Mouse (Mus musculus) common myeloid progenitor, adult 5-6 weeks (primary cell): ENCODE measurements around the gene Duoxa1. TPM values are rescaled to one million over a fixed set of nuclear protein-coding genes. Genes with fewer than 3 reads are reported as not detected.

Experiments
- ATAC-seq: replicated peaks from 2 replicates; pipeline ENCODE4 v1.8.0; 2016; ENCODE audit warnings: low read depth, mild to moderate bottlenecking, moderate TSS enrichment, inconsistent platforms; ENCODE audit not compliant: poor library complexity, severe bottlenecking
- total RNA-seq: library from RNA; stranded (forward); fragments of 200-1000, 187-1606 nt; gene quantifications from 2 replicates; pipeline ENCODE4 v1.2.3, GENCODE M21; 2017

Duoxa1 gene
- total RNA-seq, 1 experiment from 2014 or later, result 0.18 TPM

- no peak for ATAC-seq
Observed at GRCm38 (mm10) chr2:122299911-122300655, 13.4 kb downstream of the Duoxa1 start.

- no peak for ATAC-seq
Observed at GRCm38 (mm10) chr2:122298596-122299490, 14.7 kb downstream of the Duoxa1 start, which contains the start of gene Duoxa2. TSS of gene Duoxa2 (plus strand) at chr2:122298900.

GRCm38 (mm10) chr2:122298096-122298499, 15.4 kb downstream of the Duoxa1 start, which contains the start of gene Duox2:
TSS of gene Duox2 (minus strand) at chr2:122298449.
- ATAC-seq, result no peak

GRCm38 (mm10) chr2:122297271-122298095, 16.0 kb downstream of the Duoxa1 start:
- peak; percentile 29; the same call in 1 of the 2 replicates for ATAC-seq

GRCm38 (mm10) chr2:122294916-122295315, 18.6 kb downstream of the Duoxa1 start:
- 0 out of 2 replicates have a peak, but pooled peaks have one; percentile 39 for ATAC-seq

GRCm38 (mm10) chr2:122286137-122286536, 27.4 kb downstream of the Duoxa1 start:
- ATAC-seq, result no peak

GRCm38 (mm10) chr2:122284091-122284490, 29.4 kb downstream of the Duoxa1 start:
- no peak for ATAC-seq

- ATAC-seq, result no peak
Observed at GRCm38 (mm10) chr2:122278769-122279168, 34.8 kb downstream of the Duoxa1 start.

GRCm38 (mm10) chr2:122266407-122267193, 46.9 kb downstream of the Duoxa1 start:
- no peak for ATAC-seq

GRCm38 (mm10) chr2:122264690-122265089, 48.8 kb downstream of the Duoxa1 start:
- no peak for ATAC-seq

GRCm38 (mm10) chr2:122260729-122261128, 52.8 kb downstream of the Duoxa1 start:
- ATAC-seq, result no peak

- no peak for ATAC-seq
Observed at GRCm38 (mm10) chr2:122255997-122256396, 57.5 kb downstream of the Duoxa1 start.

Other genes with a start within 250 kb of the Duoxa1 start
- 13.8 and 15.2 TPM in 2 replicates for gene Spg11, start 195.3 kb downstream of the Duoxa1 start, total RNA-seq
- 2,084 and 2,334 TPM in 2 replicates for gene B2m, start 166.0 kb downstream of the Duoxa1 start, total RNA-seq
- not detected in 2 replicates for gene Trim69, start 153.0 kb downstream of the Duoxa1 start, total RNA-seq
- not detected in 2 replicates for gene Patl2, start 127.5 kb downstream of the Duoxa1 start, total RNA-seq
- gene Terb2, start 127.5 kb downstream of the Duoxa1 start, total RNA-seq, result not detected in 2 replicates
- 79.5 and 86.8 TPM in 2 replicates for gene Sord, start 79.0 kb downstream of the Duoxa1 start, total RNA-seq
- not detected in 2 replicates for gene Duox2, start 15.3 kb downstream of the Duoxa1 start, total RNA-seq
- gene Duoxa2, start 14.8 kb downstream of the Duoxa1 start, total RNA-seq, result not detected in 2 replicates
- gene Duox1, start 1.9 kb upstream of the Duoxa1 start, total RNA-seq, result not detected in 2 replicates
- 2.8 TPM in 1 of 2 replicates, not detected in the other for gene Shf, start 55.4 kb upstream of the Duoxa1 start, total RNA-seq
- 16.4 and 21.4 TPM in 2 replicates for gene Slc28a2, start 112.7 kb upstream of the Duoxa1 start, total RNA-seq
- 0.41 and 0.97 TPM in 2 replicates for gene Gm14085, start 171.2 kb upstream of the Duoxa1 start, total RNA-seq